Mouse (Mus musculus): ENCODE results near the gene Kcnmb1. TPM values are rescaled to one million over a fixed set of nuclear protein-coding genes. Genes with fewer than 3 reads are reported as not detected.

The Kcnmb1 gene
- polyA plus RNA-seq (2016; fragmentation: Nextera tagmentation; extraction: Ambion mirVana), result 0.13 and 0.15 TPM in 2 replicates

DNA sequence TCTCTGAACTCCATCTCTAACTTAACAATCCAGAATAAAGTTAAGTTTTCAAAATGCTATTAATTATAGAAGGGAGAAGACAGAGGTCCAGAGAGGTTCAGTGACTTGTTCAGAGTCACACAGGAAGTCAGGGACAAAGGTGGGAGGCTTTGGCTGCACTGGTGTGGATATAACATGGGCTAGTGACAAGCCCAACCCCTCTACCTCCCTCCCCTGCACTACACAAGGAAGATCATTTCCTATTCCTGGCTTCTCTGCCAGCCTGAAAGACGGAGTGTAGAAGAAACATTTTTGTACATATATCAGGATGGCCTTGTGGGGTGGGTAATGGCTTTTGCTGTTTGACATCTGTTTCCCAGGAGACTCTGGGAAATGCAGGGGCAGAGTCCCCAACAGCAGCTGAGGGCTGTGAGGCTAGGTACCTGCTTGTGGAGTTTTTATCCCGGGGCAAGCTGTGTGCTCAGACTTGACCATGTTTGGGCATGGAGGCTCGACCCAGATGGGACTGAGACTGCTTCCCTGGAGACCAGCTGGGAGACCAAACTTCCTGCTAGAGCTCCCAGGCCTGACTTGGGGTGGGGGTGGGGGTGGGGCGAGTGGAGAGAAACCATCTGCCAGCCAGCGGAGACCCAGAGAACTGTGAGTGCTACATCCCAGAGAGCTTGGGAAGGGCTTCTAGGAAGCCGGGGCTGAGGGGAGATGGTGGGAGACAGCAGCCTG lies at the start of gene Kcnmb1:
Gene Kcnmb1, plus strand, starts transcription at position 326 of the 720 bp plus-strand sequence.
- Histone ChIP-seq H3K9me3 (no peaks in the 10 kb centered on the region), H3K27me3 (no peaks in the 10 kb centered on the region), H3K36me3 (no peaks in the 10 kb centered on the region), H3K9ac (replicated peaks) (no peak within 1 kb of the TSS), H3K4me3 (replicated peaks) (no peak within 1 kb of the TSS), H3K4me2 (no peak within 1 kb of the TSS), H3K4me1 (replicated peaks) (peaks cover 14% of the 10 kb centered on the region), H3K27ac (no peak within 1 kb of the TSS)
- no peak for ATAC-seq (ENCODE audit: insufficient number of reproducible peaks, insufficient read depth, low FRiP score, low TSS enrichment, low read depth)
- WGBS, result 19% methylated on average over 6 of the region's 6 CpGs

DNA sequence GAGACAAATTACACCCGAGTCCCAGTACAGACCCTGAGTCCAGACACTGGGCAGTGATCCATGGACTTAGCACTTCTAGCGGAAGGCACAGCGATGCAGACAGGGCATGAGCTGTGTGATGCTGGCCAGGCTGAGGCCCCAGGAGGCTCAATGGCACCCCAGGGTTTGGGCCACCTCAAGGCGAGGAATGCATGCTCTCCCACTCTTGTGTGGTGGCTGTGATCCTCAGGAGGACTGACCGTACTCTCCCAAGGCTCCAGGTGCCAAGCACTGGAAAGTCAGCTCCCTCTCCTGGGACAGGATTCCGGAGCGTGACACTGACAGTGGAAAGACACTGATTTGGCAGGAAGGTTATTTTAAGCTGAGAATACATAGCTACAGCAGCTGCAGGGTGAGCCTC lies 49.8 kb upstream of the Kcnmb1 start:
- H3K9ac ChIP-seq (replicated peaks), result no peak overlapping the region
- peaks cover 3% of the 10 kb centered on the region for H3K27me3 ChIP-seq
- no peak overlapping the region for H3K4me2 ChIP-seq
- no peak for ATAC-seq (ENCODE audit: insufficient number of reproducible peaks, insufficient read depth, low FRiP score, low TSS enrichment, low read depth)
- H3K4me1 ChIP-seq (replicated peaks), result peaks cover 37% of the 10 kb centered on the region
- H3K27ac ChIP-seq, result no peak overlapping the region
- H3K36me3 ChIP-seq, result no peaks in the 10 kb centered on the region
- WGBS, result 85% methylated on average over 7 of the region's 7 CpGs
- no peak overlapping the region for H3K4me3 ChIP-seq (replicated peaks)
- no peaks in the 10 kb centered on the region for H3K9me3 ChIP-seq

DNA sequence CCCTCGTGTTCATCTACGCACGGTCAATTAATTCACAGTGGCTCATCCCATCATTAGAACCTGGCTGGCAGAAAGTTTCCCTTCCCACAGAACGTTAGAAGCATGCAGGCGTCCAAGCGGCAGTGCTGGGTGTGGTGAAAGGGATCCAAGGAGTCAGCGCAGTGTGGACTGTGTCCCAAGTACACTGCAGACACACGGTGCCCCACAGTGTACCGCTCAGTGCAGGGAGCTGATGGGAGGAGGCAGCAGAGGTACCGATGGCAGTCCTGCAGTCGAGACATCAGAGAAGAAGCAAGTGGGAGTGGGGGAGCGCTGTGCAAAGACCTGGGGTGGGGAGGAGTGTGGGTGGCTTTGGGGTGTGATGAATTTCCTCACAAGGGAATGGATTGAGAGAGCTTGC lies 48.6 kb upstream of the Kcnmb1 start:
- H3K27ac ChIP-seq, result no peak overlapping the region
- WGBS, result 69% methylated on average over 12 of the region's 12 CpGs

DNA sequence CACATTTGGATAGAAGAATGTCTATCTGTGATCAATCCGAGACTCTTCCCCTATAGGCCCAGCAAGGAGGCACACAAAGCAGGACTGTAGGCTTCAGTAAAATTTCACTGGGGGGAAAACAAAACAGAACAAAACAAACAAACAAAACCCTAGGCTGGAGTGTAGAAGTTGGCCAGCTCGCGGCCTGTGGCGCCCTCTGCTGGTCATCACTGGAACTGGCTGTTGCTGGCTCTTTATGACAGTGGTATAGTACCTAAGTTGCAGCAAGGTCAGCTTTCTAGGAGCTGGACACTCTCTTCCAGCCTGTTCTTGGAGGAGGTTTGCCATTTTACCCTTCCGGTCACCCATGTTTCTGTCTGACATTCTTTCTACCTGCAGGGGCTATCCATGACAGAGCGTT lies 45.2 kb upstream of the Kcnmb1 start:
- WGBS, result 24% methylated on average over 6 of the region's 6 CpGs
- Histone ChIP-seq H3K9ac (replicated peaks) (no peak overlapping the region), H3K36me3 (no peaks in the 10 kb centered on the region), H3K4me1 (replicated peaks) (peaks cover 26% of the 10 kb centered on the region), H3K27ac (no peak overlapping the region), H3K4me2 (no peak overlapping the region), H3K4me3 (replicated peaks) (no peak overlapping the region), H3K27me3 (peaks cover 10% of the 10 kb centered on the region), H3K9me3 (no peaks in the 10 kb centered on the region)
- ATAC-seq (ENCODE audit: insufficient number of reproducible peaks, insufficient read depth, low FRiP score, low TSS enrichment, low read depth), result no peak

More for the DNA sequence above, 48.6 kb upstream of the Kcnmb1 start:
- Histone ChIP-seq H3K9ac (replicated peaks) (no peak overlapping the region), H3K4me1 (replicated peaks) (peaks cover 37% of the 10 kb centered on the region), H3K9me3 (no peaks in the 10 kb centered on the region), H3K4me3 (replicated peaks) (no peak overlapping the region), H3K27me3 (peaks cover 7% of the 10 kb centered on the region), H3K4me2 (no peak overlapping the region), H3K36me3 (no peaks in the 10 kb centered on the region)
- no peak for ATAC-seq (ENCODE audit: insufficient number of reproducible peaks, insufficient read depth, low FRiP score, low TSS enrichment, low read depth)

DNA sequence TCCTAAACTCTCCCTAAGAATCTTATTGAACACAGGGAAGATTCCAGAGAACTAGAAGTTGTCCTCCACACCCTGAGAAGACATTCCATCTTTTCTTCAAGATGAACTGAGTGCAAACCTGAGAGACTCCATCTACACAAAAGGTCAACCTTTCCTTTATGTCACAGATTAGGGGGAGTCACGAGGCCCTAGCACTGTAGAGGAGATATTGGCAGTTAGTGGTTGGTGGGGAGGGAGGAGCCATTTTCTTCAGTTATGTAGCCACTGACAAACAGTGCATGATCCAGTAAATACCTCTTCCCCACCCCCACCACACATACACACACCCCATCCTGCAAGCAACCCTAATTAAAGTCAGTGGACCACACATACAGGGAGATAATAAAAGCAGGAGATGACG lies 44.4 kb upstream of the Kcnmb1 start:
- 35% methylated on average over 2 of the region's 2 CpGs for WGBS
- Histone ChIP-seq H3K36me3 (no peaks in the 10 kb centered on the region), H3K4me2 (no peak overlapping the region), H3K9ac (replicated peaks) (no peak overlapping the region), H3K9me3 (no peaks in the 10 kb centered on the region), H3K4me3 (replicated peaks) (no peak overlapping the region), H3K27me3 (peaks cover 7% of the 10 kb centered on the region; the same call in 1 of the 2 replicates), H3K27ac (no peak overlapping the region), H3K4me1 (replicated peaks) (peaks cover 29% of the 10 kb centered on the region)
- no peak for ATAC-seq (ENCODE audit: insufficient number of reproducible peaks, insufficient read depth, low FRiP score, low TSS enrichment, low read depth)

DNA sequence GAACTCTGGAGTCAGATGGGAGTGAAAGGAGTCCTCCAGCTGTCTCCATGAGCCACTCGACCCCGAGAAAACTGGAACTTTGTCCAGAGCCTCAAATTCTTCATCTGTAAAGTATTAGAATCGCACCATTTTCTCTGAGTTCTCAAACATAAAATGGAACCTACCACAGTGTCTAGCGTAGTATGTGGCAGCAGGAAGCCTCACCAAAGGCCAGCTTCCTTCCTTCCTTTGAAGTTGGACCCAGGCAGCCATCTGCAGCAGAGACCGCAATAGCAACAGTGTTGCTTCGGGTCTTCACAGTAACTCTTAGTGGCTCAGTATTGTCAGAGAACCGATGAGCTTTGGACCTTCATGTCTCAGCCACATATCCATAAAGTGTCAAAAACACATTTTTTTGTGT lies 43.0 kb upstream of the Kcnmb1 start:
- H3K4me2 ChIP-seq, result no peak overlapping the region
- H3K4me3 ChIP-seq (replicated peaks), result no peak overlapping the region
- no peaks in the 10 kb centered on the region for H3K36me3 ChIP-seq
- no peak for ATAC-seq (ENCODE audit: insufficient number of reproducible peaks, insufficient read depth, low FRiP score, low TSS enrichment, low read depth)
- H3K4me1 ChIP-seq (replicated peaks), result peaks cover 24% of the 10 kb centered on the region
- 74% methylated on average over 7 of the region's 7 CpGs for WGBS
- peaks cover 7% of the 10 kb centered on the region; the same call in 1 of the 2 replicates for H3K27me3 ChIP-seq
- H3K9ac ChIP-seq (replicated peaks), result no peak overlapping the region
- H3K9me3 ChIP-seq, result no peaks in the 10 kb centered on the region
- H3K27ac ChIP-seq, result no peak overlapping the region

DNA sequence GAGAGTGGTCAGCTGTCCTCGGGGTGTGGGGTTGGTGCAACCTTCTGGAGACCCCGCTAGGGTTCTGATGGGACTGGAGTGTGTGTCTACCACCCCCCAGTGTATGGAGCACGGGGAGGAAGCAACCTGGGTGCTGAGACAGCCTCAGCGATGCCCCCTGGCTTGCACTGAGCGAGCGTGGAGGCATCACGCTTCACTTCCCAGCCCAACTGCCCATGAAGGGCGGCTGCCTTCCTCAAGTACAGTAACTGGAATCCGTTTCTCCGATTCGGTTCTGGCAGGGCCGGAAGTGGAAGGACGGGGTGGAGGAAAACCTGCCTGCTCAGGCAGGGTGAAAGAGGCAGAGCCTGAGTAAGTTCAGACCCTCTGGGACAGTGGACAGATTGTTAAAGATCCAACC lies 41.4 kb upstream of the Kcnmb1 start:
- ATAC-seq (ENCODE audit: insufficient number of reproducible peaks, insufficient read depth, low FRiP score, low TSS enrichment, low read depth), result no peak
- H3K27me3 ChIP-seq, result peaks cover 7% of the 10 kb centered on the region; the same call in 1 of the 2 replicates
- no peak overlapping the region for H3K27ac ChIP-seq
- H3K36me3 ChIP-seq, result no peaks in the 10 kb centered on the region
- no peak overlapping the region for H3K4me3 ChIP-seq (replicated peaks)
- no peak overlapping the region for H3K4me2 ChIP-seq
- peaks cover 32% of the 10 kb centered on the region for H3K4me1 ChIP-seq (replicated peaks)
- H3K9me3 ChIP-seq, result no peaks in the 10 kb centered on the region
- WGBS, result 86% methylated on average over 13 of the region's 13 CpGs
- H3K9ac ChIP-seq (replicated peaks), result no peak overlapping the region

DNA sequence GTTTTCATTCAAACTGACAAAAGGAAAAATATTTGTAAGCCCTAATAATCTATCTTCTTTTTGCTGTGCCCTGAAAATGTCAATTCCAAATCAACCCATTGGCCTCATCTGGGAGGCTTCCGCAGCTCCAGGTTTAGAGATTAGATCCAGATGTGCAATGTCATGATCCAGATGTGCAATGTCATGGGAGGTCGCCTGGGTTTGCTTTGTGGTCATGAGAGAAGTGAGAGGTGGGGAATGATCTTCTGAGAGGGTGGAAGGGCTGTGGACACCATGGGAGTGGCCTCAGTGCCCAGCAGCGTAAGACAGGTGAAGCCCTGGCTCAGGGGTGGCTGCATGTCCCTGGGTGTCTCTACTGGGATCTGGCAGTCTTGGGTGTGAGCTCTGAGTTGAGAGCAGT lies 39.8 kb upstream of the Kcnmb1 start:
- 29% methylated on average over 3 of the region's 3 CpGs for WGBS
- no peak overlapping the region for H3K4me3 ChIP-seq (replicated peaks)
- ATAC-seq (ENCODE audit: insufficient number of reproducible peaks, insufficient read depth, low FRiP score, low TSS enrichment, low read depth), result no peak
- H3K36me3 ChIP-seq, result no peaks in the 10 kb centered on the region
- H3K4me1 ChIP-seq (replicated peaks), result peaks cover 27% of the 10 kb centered on the region
- H3K27ac ChIP-seq, result no peak overlapping the region
- H3K9me3 ChIP-seq, result no peaks in the 10 kb centered on the region
- no peak overlapping the region for H3K4me2 ChIP-seq
- no peak overlapping the region for H3K9ac ChIP-seq (replicated peaks)
- H3K27me3 ChIP-seq, result peaks cover 15% of the 10 kb centered on the region; the same call in 1 of the 2 replicates

DNA sequence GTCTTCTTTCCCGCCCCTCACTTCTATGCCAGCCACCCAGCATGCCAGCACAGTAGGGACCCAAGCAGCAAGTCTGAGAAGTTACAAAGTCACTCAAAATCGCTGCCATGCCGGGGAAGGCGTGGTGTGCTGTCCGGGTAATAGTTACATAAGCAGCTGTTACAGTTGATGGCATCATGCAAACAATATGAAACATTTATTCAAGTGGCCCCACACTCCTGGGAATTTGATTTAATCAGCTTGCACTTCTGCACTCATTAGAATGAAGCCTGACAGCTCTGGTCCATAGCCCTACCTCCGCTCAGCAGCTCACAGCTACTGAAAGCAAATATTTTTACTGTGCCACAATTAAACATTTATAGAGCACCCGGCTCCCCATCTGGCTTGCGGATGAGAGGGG lies 37.0 kb upstream of the Kcnmb1 start:
- 64% methylated on average over 8 of the region's 8 CpGs for WGBS
- Histone ChIP-seq H3K27ac (no peak overlapping the region), H3K9ac (replicated peaks) (no peak overlapping the region), H3K4me1 (replicated peaks) (peaks cover 45% of the 10 kb centered on the region), H3K27me3 (peaks cover 14% of the 10 kb centered on the region; the same call in 1 of the 2 replicates), H3K4me3 (replicated peaks) (no peak overlapping the region), H3K36me3 (no peaks in the 10 kb centered on the region), H3K9me3 (no peaks in the 10 kb centered on the region), H3K4me2 (no peak overlapping the region)
- no peak for ATAC-seq (ENCODE audit: insufficient number of reproducible peaks, insufficient read depth, low FRiP score, low TSS enrichment, low read depth)

DNA sequence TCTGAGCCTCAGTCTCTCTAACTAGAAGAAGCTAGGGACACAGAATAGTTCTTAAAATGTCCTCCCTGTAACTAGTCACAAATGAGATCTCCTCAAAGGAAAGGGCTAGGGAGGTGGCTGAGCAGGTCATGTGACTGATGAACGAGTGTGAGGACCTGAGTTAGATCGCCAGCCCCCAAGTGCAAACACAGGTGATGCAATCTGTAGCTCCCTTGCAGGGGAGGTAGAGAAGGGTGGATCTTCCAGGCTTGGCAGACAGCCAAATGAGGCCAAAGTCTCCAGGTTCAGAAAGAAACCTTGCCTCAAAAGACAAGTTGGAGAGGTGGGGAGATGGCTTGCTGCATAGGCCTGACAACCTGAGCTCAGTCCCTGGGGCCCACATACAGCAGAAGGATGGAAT lies 36.3 kb upstream of the Kcnmb1 start:
- Histone ChIP-seq H3K36me3 (no peaks in the 10 kb centered on the region), H3K9ac (replicated peaks) (no peak overlapping the region), H3K4me3 (replicated peaks) (no peak overlapping the region), H3K27ac (no peak overlapping the region), H3K9me3 (no peaks in the 10 kb centered on the region), H3K4me1 (replicated peaks) (peaks cover 45% of the 10 kb centered on the region), H3K4me2 (no peak overlapping the region), H3K27me3 (peaks cover 11% of the 10 kb centered on the region; the same call in 1 of the 2 replicates)
- 68% methylated on average over 2 of the region's 2 CpGs for WGBS
- ATAC-seq (ENCODE audit: insufficient number of reproducible peaks, insufficient read depth, low FRiP score, low TSS enrichment, low read depth), result no peak

DNA sequence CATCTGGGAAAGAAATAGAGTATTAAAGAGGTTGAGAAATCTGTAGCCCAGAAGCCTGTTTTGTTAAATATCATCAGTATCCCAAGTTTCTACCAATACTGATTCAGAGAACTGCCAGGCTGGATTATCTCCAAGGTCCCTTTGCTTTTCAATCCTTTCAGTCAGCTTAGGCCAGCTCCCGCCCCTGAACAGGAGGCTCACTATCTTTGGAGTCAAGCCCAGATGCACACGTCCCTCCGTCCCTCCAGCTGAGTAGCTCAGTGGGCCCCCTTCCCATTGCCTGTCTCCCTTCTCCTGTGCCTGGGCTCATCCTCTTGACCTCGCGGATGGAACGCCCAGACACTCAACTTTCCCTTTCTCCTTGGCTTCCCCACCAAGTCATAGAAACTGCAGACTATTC lies 35.5 kb upstream of the Kcnmb1 start:
- peaks cover 10% of the 10 kb centered on the region; the same call in 1 of the 2 replicates for H3K27me3 ChIP-seq
- H3K9me3 ChIP-seq, result no peaks in the 10 kb centered on the region
- H3K4me1 ChIP-seq (replicated peaks), result peaks cover 47% of the 10 kb centered on the region
- no peaks in the 10 kb centered on the region for H3K36me3 ChIP-seq
- ATAC-seq (ENCODE audit: insufficient number of reproducible peaks, insufficient read depth, low FRiP score, low TSS enrichment, low read depth), result no peak
- WGBS, result 77% methylated on average over 6 of the region's 6 CpGs
- H3K9ac ChIP-seq (replicated peaks), result no peak overlapping the region
- H3K4me3 ChIP-seq (replicated peaks), result no peak overlapping the region
- no peak overlapping the region for H3K27ac ChIP-seq
- no peak overlapping the region for H3K4me2 ChIP-seq

DNA sequence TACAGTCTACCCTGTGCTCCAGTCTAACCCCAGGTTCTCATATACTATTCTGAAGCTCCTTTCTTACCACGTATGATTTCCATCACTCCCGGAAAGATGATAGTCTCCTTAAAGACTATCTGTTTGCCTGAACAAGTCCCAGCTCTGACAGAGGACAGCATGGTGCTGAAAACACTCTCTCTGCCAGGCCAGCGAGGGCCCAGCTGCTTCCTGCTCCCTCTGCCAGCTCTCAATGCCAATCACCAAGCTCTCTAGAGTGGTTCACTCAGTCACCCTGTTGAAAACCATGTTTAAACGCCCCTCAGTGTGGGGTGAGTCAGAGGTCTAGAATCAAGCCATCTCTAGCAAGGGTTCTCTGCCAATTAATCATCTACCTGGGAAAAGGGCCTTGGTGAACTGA lies 35.0 kb upstream of the Kcnmb1 start:
- 76% methylated on average over 4 of the region's 4 CpGs for WGBS
- Histone ChIP-seq H3K9ac (replicated peaks) (no peak overlapping the region), H3K9me3 (no peaks in the 10 kb centered on the region), H3K27me3 (peaks cover 10% of the 10 kb centered on the region; the same call in 1 of the 2 replicates), H3K4me3 (replicated peaks) (no peak overlapping the region), H3K36me3 (no peaks in the 10 kb centered on the region), H3K27ac (no peak overlapping the region), H3K4me2 (no peak overlapping the region), H3K4me1 (replicated peaks) (peaks cover 47% of the 10 kb centered on the region)
- no peak for ATAC-seq (ENCODE audit: insufficient number of reproducible peaks, insufficient read depth, low FRiP score, low TSS enrichment, low read depth)
